Mouse (Mus musculus) small intestine, adult 2 months (tissue): Measurements from ENCODE around the gene Ephx4.

Experiments used
- CTCF ChIP-seq: fragments of 200-500 bp; IDR thresholded peaks from 2 replicates; pipeline ENCODE4 v1.5.1; 2012; ENCODE audit warnings: low read depth, mild to moderate bottlenecking, control low read depth, inconsistent platforms, low read length, moderate library complexity, mixed read lengths; ENCODE audit not compliant: insufficient replicate concordance, insufficient read length; ENCODE audit errors: extremely low read depth
- POLR2A ChIP-seq: fragments of 200-500 bp; IDR thresholded peaks from 2 replicates; pipeline ENCODE4 v1.6.1; 2012; ENCODE audit warnings: low read depth, mild to moderate bottlenecking, control low read depth, inconsistent platforms, low read length, moderate library complexity

DNA sequence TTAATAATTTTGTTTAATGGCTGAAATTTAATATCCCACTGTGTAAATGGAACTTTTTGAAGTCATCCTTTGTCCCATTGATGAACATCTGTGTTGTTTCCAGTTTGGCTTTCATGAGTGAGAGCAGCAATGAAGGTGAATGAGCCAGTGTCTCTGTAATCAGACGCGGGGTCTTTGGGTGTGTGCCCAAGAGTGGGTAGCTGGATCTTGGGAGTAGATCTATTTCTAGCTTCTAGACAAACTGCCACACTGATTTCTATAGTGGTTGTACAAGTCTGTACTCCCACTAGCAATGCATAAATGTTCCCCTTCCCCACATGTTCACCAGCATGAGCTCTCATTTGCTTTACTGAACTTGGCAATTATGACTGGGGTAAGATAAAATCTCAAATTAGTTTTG lies 13.2 kb upstream of the Ephx4 start:
- TF ChIP-seq POLR2A (no peak), CTCF (no peak)
